Mouse (Mus musculus) embryonic fibroblast, embryonic 13.5 days (primary cell): ENCODE measurements around the gene Sfxn2. TPM values are rescaled to one million over a fixed set of nuclear protein-coding genes. Genes with fewer than 3 reads are reported as not detected.

Experiments used
- H3K27ac ChIP-seq: 2 replicates; pipeline ENCODE4 v1.5.1; 2012; ENCODE audit warnings: low read length, control low read depth, inconsistent platforms; ENCODE audit not compliant: insufficient read depth
- H3K4me1 ChIP-seq: 2 replicates; pipeline ENCODE4 v1.6.1; 2011; ENCODE audit warnings: low read length; ENCODE audit not compliant: control insufficient read depth, insufficient read depth
- H3K4me3 ChIP-seq: 2 replicates; pipeline ENCODE4 v1.5.1; 2011; ENCODE audit warnings: mild to moderate bottlenecking, control low read depth, low read length; ENCODE audit not compliant: insufficient read depth
- CTCF ChIP-seq: IDR thresholded peaks from 2 replicates; pipeline ENCODE4 v1.5.1; 2011; ENCODE audit warnings: mild to moderate bottlenecking, control low read depth, low read length, moderate library complexity, borderline replicate concordance; ENCODE audit not compliant: insufficient read depth
- POLR2A ChIP-seq: IDR thresholded peaks from 2 replicates; pipeline ENCODE4 v1.6.1; 2011; ENCODE audit warnings: low read depth, mild to moderate bottlenecking, control low read depth, low read length, moderate library complexity
- polyA plus RNA-seq: library from polyadenylated mRNA; stranded (reverse); fragments of >200 nt; gene quantifications from 2 replicates; pipeline ENCODE4 v1.2.4, GENCODE M21; 2011; ENCODE audit warnings: low read depth; ENCODE audit not compliant: missing spikeins, insufficient read length

The Sfxn2 gene
- polyA plus RNA-seq, 1 experiment, result 8.6 TPM

GRCm38 (mm10) chr19:46608158-46608557 lies 35.0 kb downstream of the Sfxn2 start:
- Histone ChIP-seq H3K27ac (no peak overlapping the region), H3K4me3 (no peak overlapping the region), H3K4me1 (no peaks in the 10 kb centered on the region)
- TF ChIP-seq POLR2A (no peak), CTCF (no peak)

- no peak for TF ChIP-seq POLR2A
- no peak for TF ChIP-seq CTCF
- Histone ChIP-seq H3K4me3 (no peak overlapping the region), H3K4me1 (peaks cover 13% of the 10 kb centered on the region; the same call in 1 of the 2 replicates), H3K27ac (no peak overlapping the region)
These were observed 43.2 kb downstream of the Sfxn2 start for GRCm38 (mm10) chr19:46616378-46616777.

GRCm38 (mm10) chr19:46617361-46617760 lies 44.2 kb downstream of the Sfxn2 start:
- H3K4me1 ChIP-seq, result peaks cover 13% of the 10 kb centered on the region; the same call in 1 of the 2 replicates
- no peak overlapping the region for H3K4me3 ChIP-seq
- H3K27ac ChIP-seq, result no peak overlapping the region
- TF ChIP-seq POLR2A (no peak), CTCF (no peak)

GRCm38 (mm10) chr19:46618322-46618721 lies 45.2 kb downstream of the Sfxn2 start:
- peaks cover 13% of the 10 kb centered on the region; the same call in 1 of the 2 replicates for H3K4me1 ChIP-seq
- no peak overlapping the region for H3K4me3 ChIP-seq
- no peak overlapping the region for H3K27ac ChIP-seq
- TF ChIP-seq POLR2A (no peak), CTCF (no peak)

GRCm38 (mm10) chr19:46619001-46619400 lies 45.8 kb downstream of the Sfxn2 start:
- H3K4me1 ChIP-seq, result peaks cover 13% of the 10 kb centered on the region; the same call in 1 of the 2 replicates
- TF ChIP-seq CTCF (no peak), POLR2A (no peak)
- no peak overlapping the region for H3K4me3 ChIP-seq
- no peak overlapping the region for H3K27ac ChIP-seq

GRCm38 (mm10) chr19:46619518-46619917 lies 46.4 kb downstream of the Sfxn2 start:
- Histone ChIP-seq H3K27ac (no peak overlapping the region; the same call in 1 of the 2 replicates), H3K4me1 (peaks cover 13% of the 10 kb centered on the region; the same call in 1 of the 2 replicates), H3K4me3 (no peak overlapping the region)
- TF ChIP-seq POLR2A (no peak), CTCF (no peak)

GRCm38 (mm10) chr19:46620016-46620808 lies 47.0 kb downstream of the Sfxn2 start:
- TF ChIP-seq POLR2A (no peak), CTCF (no peak)
- peak overlapping the region; percentile 41 for H3K27ac ChIP-seq
- no peak overlapping the region for H3K4me3 ChIP-seq
- peaks cover 13% of the 10 kb centered on the region; the same call in 1 of the 2 replicates for H3K4me1 ChIP-seq

GRCm38 (mm10) chr19:46621236-46622183 lies 48.3 kb downstream of the Sfxn2 start:
- Histone ChIP-seq H3K4me3 (no peak overlapping the region), H3K4me1 (peaks cover 13% of the 10 kb centered on the region; the same call in 1 of the 2 replicates), H3K27ac (no peak overlapping the region)
- no peak for TF ChIP-seq POLR2A
- TF ChIP-seq CTCF, result no peak

- TF ChIP-seq CTCF (no peak), POLR2A (no peak)
- Histone ChIP-seq H3K4me3 (peak overlapping the region; percentile 17; the same call in 1 of the 2 replicates), H3K27ac (peak overlapping the region; percentile 81), H3K4me1 (peaks cover 13% of the 10 kb centered on the region; the same call in 1 of the 2 replicates)
These were observed 49.6 kb downstream of the Sfxn2 start for GRCm38 (mm10) chr19:46622659-46623193.
